Mouse (Mus musculus) heart, embryonic 15.5 days (tissue): ENCODE data around the gene Pgf. TPM values are rescaled to one million over a fixed set of nuclear protein-coding genes. Genes with fewer than 3 reads are reported as not detected.
A peak's percentile ranks its signal among the peaks of the same experiment; 100 is the strongest.

ENCODE experiments used
- ATAC-seq: fragments of 200-750 bp; cut with Nextera tagmentation; replicated peaks from 2 replicates; pipeline ENCODE4 v1.8.0; 2017; ENCODE audit warnings: low read depth, moderate TSS enrichment; ENCODE audit not compliant: insufficient number of reproducible peaks, insufficient read depth, low FRiP score
- H3K27ac ChIP-seq: fragments of 300-500 bp; sonication (generic); 2 replicates; pipeline ENCODE4 v1.5.1; 2015; ENCODE audit warnings: mild to moderate bottlenecking, inconsistent platforms
- H3K27me3 ChIP-seq: fragments of 300-500 bp; sonication (generic); 2 replicates; pipeline ENCODE4 v1.6.1; 2015; ENCODE audit warnings: inconsistent platforms
- H3K36me3 ChIP-seq: fragments of 300-500 bp; sonication (generic); 2 replicates; pipeline ENCODE4 v1.6.1; 2015; ENCODE audit warnings: mild to moderate bottlenecking, inconsistent platforms
- H3K4me1 ChIP-seq: fragments of 300-500 bp; sonication (generic); replicated peaks from 2 replicates; pipeline ENCODE4 v1.6.1; 2015; ENCODE audit warnings: inconsistent platforms
- H3K4me2 ChIP-seq: fragments of 300-500 bp; sonication (generic); 2 replicates; pipeline ENCODE4 v1.6.1; 2015; ENCODE audit warnings: inconsistent platforms, mild to moderate bottlenecking, moderate library complexity
- H3K4me3 ChIP-seq: fragments of 300-500 bp; sonication (generic); 2 replicates; pipeline ENCODE4 v1.5.1; 2015; ENCODE audit warnings: mild to moderate bottlenecking, inconsistent platforms
- H3K9ac ChIP-seq: fragments of 300-500 bp; sonication (generic); 2 replicates; pipeline ENCODE4 v1.6.1; 2015; ENCODE audit warnings: mild to moderate bottlenecking, inconsistent platforms
- H3K9me3 ChIP-seq: fragments of 300-500 bp; sonication (generic); replicated peaks from 2 replicates; pipeline ENCODE4 v1.6.1; 2016; ENCODE audit warnings: inconsistent platforms
- WGBS: fragments of 180-500 bp; shearing (Covaris S2); methylation state at CpG from one replicate; pipeline ENCODE4 v1.1.7; 2015; ENCODE audit warnings: mixed read lengths; 5-methylcytosine and 5-hydroxymethylcytosine counted together
- polyA plus RNA-seq: library from polyadenylated mRNA; unstranded; fragments of >200 nt; fragmentation: Nextera tagmentation; extraction: Ambion mirVana; gene quantifications from 2 replicates; pipeline ENCODE4 v1.2.1, GENCODE M21; 2015

The Pgf gene
- polyA plus RNA-seq, 1 experiment from 2014 or later: 9.5 TPM

DNA sequence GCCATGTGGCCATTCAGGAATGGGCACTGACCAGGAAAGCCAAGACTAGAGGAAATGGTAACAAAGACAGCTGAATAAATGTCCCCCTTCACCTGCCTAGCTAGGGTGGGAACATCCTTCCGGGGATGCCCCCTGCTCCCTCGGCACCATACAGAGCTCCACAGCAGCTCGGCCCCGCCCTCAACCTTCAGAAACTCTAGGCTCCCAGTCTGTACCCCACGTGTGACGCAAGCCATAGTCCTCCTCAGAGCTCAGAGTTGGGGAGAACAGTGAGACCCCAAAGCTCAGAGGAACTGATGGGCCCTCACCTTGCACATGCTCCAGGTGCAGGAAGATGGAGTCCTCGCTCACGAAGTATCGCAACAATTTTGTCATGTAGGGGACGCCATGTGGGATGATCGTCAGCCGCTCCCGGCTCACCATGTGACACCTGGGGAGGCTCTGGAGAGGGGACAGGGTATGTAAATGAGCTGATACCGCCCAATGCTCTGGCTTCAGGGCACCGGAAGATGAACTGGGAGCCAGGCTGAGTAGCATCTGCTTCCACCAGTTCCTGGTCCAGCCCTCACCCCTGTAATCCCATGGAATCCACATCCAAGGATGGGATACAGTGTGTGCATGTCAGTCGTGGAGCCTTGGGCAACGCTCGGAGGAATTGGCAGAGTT lies 37.4 kb downstream of the Pgf start:
- H3K4me2 ChIP-seq: peak overlapping the region; percentile 3; the same call in 1 of the 2 replicates
- 31% methylated on average over 18 of the region's 18 CpGs for WGBS

GRCm38 (mm10) chr12:85136627-85137026 lies 41.0 kb downstream of the Pgf start:
- H3K27ac ChIP-seq: no peak overlapping the region; the same call in 1 of the 2 replicates

More for the DNA sequence above, 37.4 kb downstream of the Pgf start:
- Histone ChIP-seq H3K9me3 (no peaks in the 10 kb centered on the region), H3K27me3 (peaks cover 16% of the 10 kb centered on the region), H3K9ac (no peak overlapping the region), H3K4me3 (no peak overlapping the region), H3K36me3 (peaks cover 4% of the 10 kb centered on the region), H3K27ac (no peak overlapping the region), H3K4me1 (peaks cover 17% of the 10 kb centered on the region)
- ATAC-seq: no peak

DNA sequence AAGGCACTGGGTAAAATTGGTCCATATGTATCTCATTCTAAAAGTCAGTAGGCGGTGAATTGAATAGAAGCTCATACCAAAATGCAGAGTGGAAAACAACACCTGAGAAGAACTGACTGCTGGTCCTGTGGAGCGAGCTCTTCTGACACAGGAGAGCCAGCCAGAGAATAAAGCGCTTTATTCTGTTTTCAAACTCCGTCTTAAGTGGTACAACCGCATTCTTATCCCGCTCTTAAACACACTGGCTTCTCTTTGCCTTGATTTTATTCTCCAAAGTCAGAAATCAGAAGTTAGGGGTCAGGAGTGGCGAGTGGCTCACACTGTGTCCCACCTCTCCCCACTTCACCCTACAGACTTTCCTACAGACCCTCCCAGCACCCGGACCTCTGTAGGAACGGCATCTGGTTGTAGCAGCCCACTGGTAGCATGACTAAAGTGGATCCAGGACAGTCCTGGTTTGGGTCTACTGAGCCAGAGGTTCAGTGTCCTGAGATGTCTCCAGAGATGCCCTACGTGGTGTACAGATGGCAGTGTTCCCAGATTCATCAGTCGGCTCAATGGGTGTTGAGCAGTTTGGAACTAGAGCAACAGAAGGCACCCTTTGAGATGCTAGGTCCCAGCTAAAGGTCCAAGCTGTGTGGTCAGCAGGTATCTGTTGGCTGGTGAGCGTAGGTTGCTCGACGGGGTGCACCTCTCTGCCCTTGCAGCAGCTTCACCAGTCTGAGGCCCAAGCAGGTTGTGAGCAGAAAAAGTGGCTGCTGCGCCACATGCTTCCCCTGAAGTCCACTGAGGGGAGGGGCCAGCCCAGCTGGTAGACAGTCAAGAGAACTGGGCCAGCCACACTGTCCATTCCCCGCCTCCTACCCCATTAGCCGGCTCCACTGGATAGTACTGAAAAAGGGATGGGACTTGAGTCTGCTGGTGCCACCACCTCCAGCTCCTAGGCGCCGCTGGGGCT lies 41.8 kb downstream of the Pgf start:
- H3K27me3 ChIP-seq: peaks cover 13% of the 10 kb centered on the region
- no peaks in the 10 kb centered on the region for H3K9me3 ChIP-seq
- H3K36me3 ChIP-seq: peaks cover 44% of the 10 kb centered on the region
- H3K4me1 ChIP-seq: peaks cover 17% of the 10 kb centered on the region
- ATAC-seq: peak; percentile 38; the same call in 1 of the 2 replicates
- WGBS: 65% methylated on average over 19 of the region's 19 CpGs
- no peak overlapping the region for H3K4me2 ChIP-seq
- no peak overlapping the region for H3K4me3 ChIP-seq
- H3K27ac ChIP-seq: peak overlapping the region; percentile 22; the same call in 1 of the 2 replicates
- H3K9ac ChIP-seq: no peak overlapping the region

More at GRCm38 (mm10) chr12:85136627-85137026, 41.0 kb downstream of the Pgf start:
- Histone ChIP-seq H3K4me1 (peaks cover 17% of the 10 kb centered on the region), H3K27me3 (peaks cover 16% of the 10 kb centered on the region), H3K4me2 (no peak overlapping the region), H3K36me3 (peaks cover 36% of the 10 kb centered on the region), H3K4me3 (no peak overlapping the region), H3K9me3 (no peaks in the 10 kb centered on the region), H3K9ac (no peak overlapping the region)
- no peak for ATAC-seq
- WGBS: 59% methylated on average over 4 of the region's 4 CpGs

DNA sequence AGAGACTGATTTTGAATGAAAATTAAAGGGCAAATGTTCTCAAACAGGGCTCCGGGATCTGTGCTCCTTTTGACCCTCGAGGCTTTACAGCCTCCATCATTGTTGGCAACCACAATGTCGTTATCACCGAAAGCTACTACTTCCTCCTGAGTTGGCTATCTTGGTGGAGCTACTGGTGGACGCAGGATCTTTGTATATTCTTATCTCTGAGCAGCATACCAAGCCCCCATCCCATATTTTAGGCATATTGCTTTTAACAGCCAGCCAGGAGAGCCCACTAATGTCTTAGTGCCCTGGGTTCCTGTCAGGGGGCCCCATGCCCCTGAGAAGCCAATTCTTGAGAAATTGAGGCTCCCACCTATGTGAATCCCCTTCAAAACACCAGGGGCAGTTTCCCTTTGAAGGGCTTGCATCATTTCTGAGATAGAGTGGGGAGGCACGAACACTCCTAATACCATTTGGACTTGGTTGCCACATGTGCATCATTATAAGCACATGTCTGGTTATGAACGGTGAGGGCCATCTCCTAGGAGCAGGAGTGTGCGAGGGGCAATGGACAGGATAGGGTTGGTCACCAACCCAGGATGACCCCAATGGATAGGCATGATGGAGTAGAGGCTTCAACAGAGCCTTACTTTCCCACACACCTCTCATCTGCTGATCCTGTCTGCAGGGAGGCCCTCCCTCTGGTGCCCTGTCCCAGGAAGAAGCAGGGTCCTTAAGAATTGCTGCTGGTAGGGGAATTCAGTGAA lies 43.4 kb downstream of the Pgf start:
- 69% methylated on average over 8 of the region's 8 CpGs for WGBS
- Histone ChIP-seq H3K4me2 (no peak overlapping the region), H3K4me3 (no peak overlapping the region), H3K9ac (no peak overlapping the region), H3K36me3 (peaks cover 60% of the 10 kb centered on the region), H3K27ac (no peak overlapping the region), H3K4me1 (peaks cover 14% of the 10 kb centered on the region), H3K9me3 (no peaks in the 10 kb centered on the region), H3K27me3 (peaks cover 5% of the 10 kb centered on the region)
- ATAC-seq: no peak

DNA sequence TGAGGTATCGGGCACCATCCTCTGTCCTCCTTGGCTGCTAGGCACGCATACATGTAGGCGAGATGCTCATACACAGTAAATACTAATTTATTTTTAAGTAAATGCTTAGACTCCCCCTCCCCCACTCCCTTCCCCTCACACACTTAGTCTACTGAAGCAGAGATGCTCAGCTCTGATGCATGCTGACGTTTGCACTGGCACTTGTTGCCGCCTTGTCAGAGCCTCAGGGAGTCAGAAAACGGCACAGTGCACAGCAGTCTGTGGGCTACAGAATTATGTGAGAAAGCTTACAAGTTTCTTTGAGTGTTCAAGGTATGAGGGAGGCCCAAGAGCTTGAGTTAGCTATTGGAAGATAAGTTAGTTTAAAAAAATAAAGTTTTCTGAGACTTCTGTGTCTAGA lies 46.2 kb downstream of the Pgf start:
- no peaks in the 10 kb centered on the region for H3K27me3 ChIP-seq
- no peaks in the 10 kb centered on the region for H3K9me3 ChIP-seq
- peaks cover 86% of the 10 kb centered on the region for H3K36me3 ChIP-seq
- peaks cover 11% of the 10 kb centered on the region for H3K4me1 ChIP-seq
- no peak overlapping the region for H3K27ac ChIP-seq
- no peak for ATAC-seq
- H3K4me2 ChIP-seq: no peak overlapping the region
- H3K9ac ChIP-seq: no peak overlapping the region
- WGBS: 86% methylated on average over 6 of the region's 6 CpGs
- H3K4me3 ChIP-seq: no peak overlapping the region

DNA sequence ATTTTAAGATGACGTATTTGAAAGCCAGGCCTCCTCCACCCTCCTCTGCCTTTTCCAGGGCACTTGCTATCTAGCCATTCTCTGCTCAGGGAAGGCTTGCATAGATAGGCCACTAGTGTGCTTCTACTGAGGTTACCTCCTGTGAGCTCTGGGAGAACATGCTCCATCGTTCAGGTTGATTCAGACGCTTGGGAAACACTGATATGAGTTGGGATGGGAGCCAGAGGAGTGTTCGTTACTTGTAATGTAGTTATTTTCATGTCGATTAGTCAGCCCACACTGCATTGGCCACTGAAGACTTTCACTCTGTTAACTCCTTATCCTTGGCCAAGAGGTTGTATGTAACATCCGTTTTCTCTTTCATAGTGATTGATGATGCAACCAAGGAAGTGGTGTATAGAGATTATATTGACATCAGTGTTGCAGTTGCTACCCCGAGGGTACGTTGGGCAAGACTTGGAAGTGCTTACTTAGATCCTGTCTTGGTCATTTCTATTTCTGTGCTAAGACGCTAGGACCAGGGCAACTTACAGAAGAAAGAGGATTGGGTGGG lies 48.1 kb downstream of the Pgf start:
- no peak for ATAC-seq
- 0 out of 2 replicates have a peak, but pooled peaks cover 4% of the 10 kb centered on the region for H3K4me1 ChIP-seq
- no peak overlapping the region for H3K4me3 ChIP-seq
- H3K27ac ChIP-seq: no peak overlapping the region
- H3K36me3 ChIP-seq: peaks cover 91% of the 10 kb centered on the region
- H3K9me3 ChIP-seq: no peaks in the 10 kb centered on the region
- no peaks in the 10 kb centered on the region for H3K27me3 ChIP-seq
- 73% methylated on average over 9 of the region's 9 CpGs for WGBS
- H3K4me2 ChIP-seq: no peak overlapping the region
- H3K9ac ChIP-seq: no peak overlapping the region

- Histone ChIP-seq H3K4me1 (0 out of 2 replicates have a peak, but pooled peaks cover 4% of the 10 kb centered on the region), H3K27me3 (no peaks in the 10 kb centered on the region), H3K36me3 (peaks cover 92% of the 10 kb centered on the region), H3K9ac (no peak overlapping the region), H3K4me3 (no peak overlapping the region), H3K4me2 (no peak overlapping the region), H3K9me3 (no peaks in the 10 kb centered on the region), H3K27ac (no peak overlapping the region)
- 80% methylated on average over 8 of the region's 8 CpGs for WGBS
- no peak for ATAC-seq
Measured at GRCm38 (mm10) chr12:85126986-85127603, 50.5 kb downstream of the Pgf start.

GRCm38 (mm10) chr12:85124751-85125150 lies 52.8 kb downstream of the Pgf start:
- WGBS: 92% methylated on average over 5 of the region's 5 CpGs
- H3K4me1 ChIP-seq: 0 out of 2 replicates have a peak, but pooled peaks cover 4% of the 10 kb centered on the region
- H3K4me2 ChIP-seq: no peak overlapping the region
- peaks cover 91% of the 10 kb centered on the region for H3K36me3 ChIP-seq
- no peak overlapping the region for H3K9ac ChIP-seq
- H3K27ac ChIP-seq: no peak overlapping the region
- no peaks in the 10 kb centered on the region for H3K9me3 ChIP-seq
- ATAC-seq: no peak
- no peak overlapping the region for H3K4me3 ChIP-seq
- no peaks in the 10 kb centered on the region for H3K27me3 ChIP-seq

GRCm38 (mm10) chr12:85123645-85124044 lies 53.9 kb downstream of the Pgf start:
- Histone ChIP-seq H3K36me3 (peaks cover 93% of the 10 kb centered on the region), H3K4me1 (no peaks in the 10 kb centered on the region), H3K4me3 (no peak overlapping the region), H3K9me3 (no peaks in the 10 kb centered on the region), H3K9ac (no peak overlapping the region), H3K27ac (0 out of 2 replicates have a peak overlapping the region, but pooled peaks have one; percentile 20), H3K4me2 (no peak overlapping the region), H3K27me3 (no peaks in the 10 kb centered on the region)
- ATAC-seq: no peak
- WGBS: 80% methylated on average over 11 of the region's 11 CpGs

GRCm38 (mm10) chr12:85123108-85123530 lies 54.5 kb downstream of the Pgf start:
- ATAC-seq: no peak
- H3K4me1 ChIP-seq: no peaks in the 10 kb centered on the region
- 0 out of 2 replicates have a peak overlapping the region, but pooled peaks have one; percentile 20 for H3K27ac ChIP-seq
- 90% methylated on average over 9 of the region's 9 CpGs for WGBS
- no peaks in the 10 kb centered on the region for H3K9me3 ChIP-seq
- no peak overlapping the region for H3K4me3 ChIP-seq
- H3K9ac ChIP-seq: no peak overlapping the region
- H3K4me2 ChIP-seq: no peak overlapping the region
- H3K36me3 ChIP-seq: peaks cover 93% of the 10 kb centered on the region
- no peaks in the 10 kb centered on the region for H3K27me3 ChIP-seq
